Mouse (Mus musculus) right cerebral cortex, postnatal 25 days (tissue): ENCODE results near the gene Dyrk1a.

Experiments used
- DNase-seq: peaks from one replicate; pipeline ENCODE4 v3.0.0; 2022

Gene Dyrk1a

GRCm38 (mm10) chr16:94569229-94570176, at the start of gene Dyrk1a:
Gene Dyrk1a, plus strand, starts transcription at chr16:94570010.
- peak; percentile 97 for DNase-seq

GRCm38 (mm10) chr16:94523594-94524377, 46.0 kb upstream of the Dyrk1a start:
- no peak for DNase-seq

GRCm38 (mm10) chr16:94524691-94525090, 45.1 kb upstream of the Dyrk1a start:
- DNase-seq: no peak

GRCm38 (mm10) chr16:94525955-94526343, 43.9 kb upstream of the Dyrk1a start:
- DNase-seq: no peak

GRCm38 (mm10) chr16:94526344-94527151, 43.3 kb upstream of the Dyrk1a start, which contains the start of gene Vps26c:
Gene Vps26c, minus strand, starts transcription at chr16:94526830.
- DNase-seq: peak; percentile 96

GRCm38 (mm10) chr16:94527152-94527534, 42.7 kb upstream of the Dyrk1a start:
- DNase-seq: no peak

GRCm38 (mm10) chr16:94527546-94527945, 42.3 kb upstream of the Dyrk1a start:
- no peak for DNase-seq

- no peak for DNase-seq
These were observed 38.5 kb upstream of the Dyrk1a start for GRCm38 (mm10) chr16:94531268-94531667.

- no peak for DNase-seq
These were observed 36.1 kb upstream of the Dyrk1a start for GRCm38 (mm10) chr16:94533679-94534078.

GRCm38 (mm10) chr16:94535716-94536115, 34.1 kb upstream of the Dyrk1a start:
- no peak for DNase-seq

GRCm38 (mm10) chr16:94536417-94537158, 33.2 kb upstream of the Dyrk1a start:
- no peak for DNase-seq

- DNase-seq: no peak
These were observed 32.7 kb upstream of the Dyrk1a start for GRCm38 (mm10) chr16:94537159-94537527.

- no peak for DNase-seq
These were observed 29.7 kb upstream of the Dyrk1a start for GRCm38 (mm10) chr16:94540140-94540539.

- no peak for DNase-seq
These were observed 26.9 kb upstream of the Dyrk1a start for GRCm38 (mm10) chr16:94542898-94543297.

GRCm38 (mm10) chr16:94544540-94545105, 25.2 kb upstream of the Dyrk1a start:
- no peak for DNase-seq

- no peak for DNase-seq
These were observed 23.8 kb upstream of the Dyrk1a start for GRCm38 (mm10) chr16:94545781-94546562.

GRCm38 (mm10) chr16:94549813-94550212, 20.0 kb upstream of the Dyrk1a start:
- DNase-seq: no peak

- no peak for DNase-seq
These were observed 17.9 kb upstream of the Dyrk1a start for GRCm38 (mm10) chr16:94551934-94552333.

GRCm38 (mm10) chr16:94555346-94555745, 14.5 kb upstream of the Dyrk1a start:
- DNase-seq: no peak

GRCm38 (mm10) chr16:94556228-94556627, 13.6 kb upstream of the Dyrk1a start:
- DNase-seq: no peak

- no peak for DNase-seq
These were observed 10.5 kb upstream of the Dyrk1a start for GRCm38 (mm10) chr16:94559282-94559681.
